Mouse (Mus musculus) embryonic facial prominence, embryonic 15.5 days (tissue): Measurements from ENCODE around the gene Sart1. TPM values are rescaled to one million over a fixed set of nuclear protein-coding genes. Genes with fewer than 3 reads are reported as not detected.
A peak's percentile ranks its signal among the peaks of the same experiment; 100 is the strongest.

Source experiments
- ATAC-seq: fragments of 200-750 bp; cut with Nextera tagmentation; 2 replicates; pipeline ENCODE4 v1.8.0; 2017; ENCODE audit warnings: low read depth, moderate TSS enrichment; ENCODE audit not compliant: insufficient number of reproducible peaks, low FRiP score, low TSS enrichment
- H3K27ac ChIP-seq: fragments of 300-500 bp; sonication (generic); replicated peaks from 2 replicates; pipeline ENCODE4 v1.5.1; 2015; ENCODE audit warnings: mild to moderate bottlenecking, inconsistent platforms
- H3K27me3 ChIP-seq: fragments of 300-500 bp; sonication (generic); 2 replicates; pipeline ENCODE4 v1.6.1; 2015; ENCODE audit warnings: inconsistent platforms
- H3K36me3 ChIP-seq: fragments of 300-500 bp; sonication (generic); 2 replicates; pipeline ENCODE4 v1.6.1; 2015; ENCODE audit warnings: mild to moderate bottlenecking, inconsistent platforms
- H3K4me1 ChIP-seq: fragments of 300-500 bp; sonication (generic); 2 replicates; pipeline ENCODE4 v1.6.1; 2015; ENCODE audit warnings: inconsistent platforms
- H3K4me2 ChIP-seq: fragments of 300-500 bp; sonication (generic); replicated peaks from 2 replicates; pipeline ENCODE4 v1.6.1; 2015; ENCODE audit warnings: mild to moderate bottlenecking, inconsistent platforms
- H3K4me3 ChIP-seq: fragments of 300-500 bp; sonication (generic); replicated peaks from 2 replicates; pipeline ENCODE4 v1.5.1; 2015; ENCODE audit warnings: mild to moderate bottlenecking, inconsistent platforms
- H3K9ac ChIP-seq: fragments of 300-500 bp; sonication (generic); 2 replicates; pipeline ENCODE4 v1.6.1; 2015; ENCODE audit warnings: inconsistent platforms
- H3K9me3 ChIP-seq: fragments of 300-500 bp; sonication (generic); replicated peaks from 2 replicates; pipeline ENCODE4 v1.6.1; 2016; ENCODE audit warnings: inconsistent platforms
- WGBS: fragments of 180-500 bp; shearing (Covaris S2); methylation state at CpG from one replicate; pipeline ENCODE4 v1.1.7; 2015; 5-methylcytosine and 5-hydroxymethylcytosine counted together
- polyA plus RNA-seq: library from polyadenylated mRNA; unstranded; fragments of >200 nt; fragmentation: Nextera tagmentation; extraction: Ambion mirVana; gene quantifications from 2 replicates; pipeline ENCODE4 v1.2.1, GENCODE M21; 2015

The Sart1 gene
- polyA plus RNA-seq, 1 experiment from 2014 or later, result 81.5 TPM

GRCm38 (mm10) chr19:5394168-5394567 lies 5.7 kb upstream of the Sart1 start:
- ATAC-seq, result no peak
- H3K4me3 ChIP-seq, result no peak overlapping the region
- H3K9ac ChIP-seq, result no peak overlapping the region
- 43% methylated on average over 10 of the region's 10 CpGs for WGBS
- no peaks in the 10 kb centered on the region for H3K36me3 ChIP-seq
- no peaks in the 10 kb centered on the region for H3K9me3 ChIP-seq
- no peak overlapping the region for H3K4me2 ChIP-seq
- no peak overlapping the region for H3K27ac ChIP-seq
- H3K4me1 ChIP-seq, result peaks cover 25% of the 10 kb centered on the region
- H3K27me3 ChIP-seq, result no peaks in the 10 kb centered on the region

DNA sequence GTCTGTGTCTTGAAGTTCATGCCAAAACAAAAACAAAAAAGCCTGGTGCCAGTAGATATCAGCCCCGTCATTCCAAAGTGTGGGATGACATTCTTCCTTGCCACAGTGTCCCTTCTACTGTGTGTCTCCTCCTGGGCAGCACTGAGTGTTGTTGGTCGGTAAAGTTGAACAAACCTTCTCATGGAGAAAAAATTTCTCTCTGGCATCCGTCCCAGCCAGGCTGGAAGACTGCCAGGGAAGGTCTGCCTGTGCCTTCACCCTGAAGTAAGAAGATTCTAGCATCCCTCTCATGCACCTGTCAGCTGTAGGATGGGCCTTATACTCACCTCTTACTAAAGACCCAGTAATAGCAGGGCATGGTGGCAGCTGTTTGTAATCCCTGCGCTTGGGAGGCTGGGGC lies 4.4 kb upstream of the Sart1 start:
- H3K4me3 ChIP-seq, result no peak overlapping the region
- H3K9me3 ChIP-seq, result no peaks in the 10 kb centered on the region
- H3K9ac ChIP-seq, result no peak overlapping the region
- 43% methylated on average over 4 of the region's 4 CpGs for WGBS
- no peak overlapping the region for H3K27ac ChIP-seq
- H3K36me3 ChIP-seq, result no peaks in the 10 kb centered on the region
- no peak overlapping the region for H3K4me2 ChIP-seq
- peaks cover 28% of the 10 kb centered on the region for H3K4me1 ChIP-seq
- ATAC-seq, result no peak
- H3K27me3 ChIP-seq, result no peaks in the 10 kb centered on the region

- Histone ChIP-seq H3K4me3 (peak overlapping the region; percentile 100), H3K9me3 (no peaks in the 10 kb centered on the region), H3K27me3 (no peaks in the 10 kb centered on the region), H3K4me1 (peaks cover 43% of the 10 kb centered on the region), H3K27ac (no peak overlapping the region), H3K9ac (no peak overlapping the region), H3K36me3 (peaks cover 5% of the 10 kb centered on the region), H3K4me2 (peak overlapping the region; percentile 86)
- 74% methylated on average over 8 of the region's 8 CpGs for WGBS
- no peak for ATAC-seq
Measured at GRCm38 (mm10) chr19:5390416-5390815, 1.9 kb upstream of the Sart1 start.

DNA sequence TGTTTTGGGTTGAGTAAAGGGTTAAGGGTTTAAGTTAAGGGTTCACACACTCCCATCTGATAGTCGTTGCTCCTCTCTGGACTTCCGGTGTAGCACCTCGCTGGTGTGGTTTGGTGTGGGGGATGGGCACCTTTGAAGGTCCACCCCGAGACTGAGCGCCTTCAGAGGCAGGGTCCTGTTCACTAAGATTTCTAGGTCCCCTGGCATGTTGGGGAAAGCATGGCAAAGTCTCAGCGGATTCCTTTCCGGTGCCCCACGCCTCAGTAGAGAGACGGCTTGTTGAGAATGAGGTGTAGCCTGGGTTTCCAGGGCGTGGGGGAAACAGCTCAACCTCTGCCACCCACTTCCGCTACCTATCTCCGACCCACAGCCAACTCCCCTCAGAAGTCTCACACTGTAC lies 1.1 kb upstream of the Sart1 start:
- H3K4me2 ChIP-seq, result peak overlapping the region; percentile 86
- H3K9me3 ChIP-seq, result no peaks in the 10 kb centered on the region
- H3K27me3 ChIP-seq, result no peaks in the 10 kb centered on the region
- WGBS, result 36% methylated on average over 12 of the region's 12 CpGs
- no peak for ATAC-seq
- peak overlapping the region; percentile 90 for H3K27ac ChIP-seq
- peaks cover 43% of the 10 kb centered on the region for H3K4me1 ChIP-seq
- peaks cover 11% of the 10 kb centered on the region for H3K36me3 ChIP-seq
- peak overlapping the region; percentile 68; the same call in 1 of the 2 replicates for H3K9ac ChIP-seq
- peak overlapping the region; percentile 100 for H3K4me3 ChIP-seq

DNA sequence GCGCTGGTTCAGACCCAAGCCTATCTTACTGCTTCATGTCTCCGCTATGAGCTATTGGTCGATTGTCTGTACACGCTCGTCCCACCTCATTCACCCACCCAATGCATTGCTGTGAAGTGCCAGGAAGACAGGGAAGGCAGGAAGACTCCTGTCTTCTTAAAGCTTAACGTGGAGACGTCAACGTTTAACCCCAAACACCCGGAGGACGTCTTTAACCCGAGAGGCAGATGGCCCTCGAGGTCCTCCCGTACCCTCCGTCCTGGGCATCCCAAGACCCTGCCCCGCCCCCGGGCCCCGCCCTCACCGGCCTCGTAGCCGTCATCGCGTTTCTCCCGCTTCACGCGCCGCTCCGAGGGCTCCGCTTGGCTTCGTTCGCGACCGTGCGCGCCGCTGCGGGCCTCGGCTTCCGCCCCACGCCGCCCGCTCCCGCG lies 477 bp downstream of the Sart1 start:
- H3K4me1 ChIP-seq, result peaks cover 43% of the 10 kb centered on the region
- H3K9me3 ChIP-seq, result no peaks in the 10 kb centered on the region
- H3K27me3 ChIP-seq, result no peaks in the 10 kb centered on the region
- WGBS, result 0% methylated on average over 40 of the region's 43 CpGs
- peak overlapping the region; percentile 86 for H3K4me2 ChIP-seq
- peaks cover 27% of the 10 kb centered on the region for H3K36me3 ChIP-seq
- peak overlapping the region; percentile 90 for H3K27ac ChIP-seq
- H3K9ac ChIP-seq, result peak overlapping the region; percentile 96
- H3K4me3 ChIP-seq, result peak overlapping the region; percentile 100
- ATAC-seq, result no peak; the same call in 1 of the 2 replicates

GRCm38 (mm10) chr19:5384715-5385114 lies 3.8 kb downstream of the Sart1 start:
- no peak for ATAC-seq
- Histone ChIP-seq H3K9me3 (no peaks in the 10 kb centered on the region), H3K27me3 (no peaks in the 10 kb centered on the region), H3K4me1 (peaks cover 23% of the 10 kb centered on the region), H3K27ac (no peak overlapping the region), H3K4me2 (no peak overlapping the region), H3K9ac (no peak overlapping the region), H3K4me3 (no peak overlapping the region), H3K36me3 (peaks cover 60% of the 10 kb centered on the region)
- 85% methylated on average over 8 of the region's 8 CpGs for WGBS

- Histone ChIP-seq H3K4me3 (no peak overlapping the region), H3K4me2 (no peak overlapping the region), H3K4me1 (peaks cover 16% of the 10 kb centered on the region), H3K9me3 (no peaks in the 10 kb centered on the region), H3K27me3 (no peaks in the 10 kb centered on the region), H3K9ac (no peak overlapping the region), H3K36me3 (peaks cover 74% of the 10 kb centered on the region), H3K27ac (no peak overlapping the region)
- ATAC-seq, result no peak
- WGBS, result 94% methylated on average over 12 of the region's 12 CpGs
Measured at GRCm38 (mm10) chr19:5383326-5383725, 5.2 kb downstream of the Sart1 start.

GRCm38 (mm10) chr19:5377446-5377845 lies 11.1 kb downstream of the Sart1 start:
- H3K4me3 ChIP-seq, result no peak overlapping the region
- no peak overlapping the region for H3K9ac ChIP-seq
- no peaks in the 10 kb centered on the region for H3K4me1 ChIP-seq
- no peaks in the 10 kb centered on the region for H3K9me3 ChIP-seq
- WGBS, result 86% methylated on average over 1 of the region's 1 CpGs
- ATAC-seq, result no peak
- no peak overlapping the region for H3K27ac ChIP-seq
- H3K27me3 ChIP-seq, result no peaks in the 10 kb centered on the region
- no peak overlapping the region for H3K4me2 ChIP-seq
- H3K36me3 ChIP-seq, result peaks cover 66% of the 10 kb centered on the region

GRCm38 (mm10) chr19:5374748-5375147 lies 13.8 kb downstream of the Sart1 start:
- peaks cover 63% of the 10 kb centered on the region for H3K36me3 ChIP-seq
- no peaks in the 10 kb centered on the region for H3K4me1 ChIP-seq
- no peaks in the 10 kb centered on the region for H3K9me3 ChIP-seq
- ATAC-seq, result no peak
- no peak overlapping the region for H3K4me2 ChIP-seq
- no peak overlapping the region for H3K9ac ChIP-seq
- 79% methylated on average over 4 of the region's 4 CpGs for WGBS
- no peak overlapping the region for H3K4me3 ChIP-seq
- H3K27ac ChIP-seq, result no peak overlapping the region
- no peaks in the 10 kb centered on the region for H3K27me3 ChIP-seq

- Histone ChIP-seq H3K36me3 (peaks cover 63% of the 10 kb centered on the region), H3K4me3 (no peak overlapping the region), H3K4me2 (no peak overlapping the region), H3K9ac (no peak overlapping the region), H3K27me3 (no peaks in the 10 kb centered on the region), H3K4me1 (no peaks in the 10 kb centered on the region), H3K27ac (no peak overlapping the region), H3K9me3 (no peaks in the 10 kb centered on the region)
- ATAC-seq, result no peak
- 85% methylated on average over 4 of the region's 4 CpGs for WGBS
Measured at GRCm38 (mm10) chr19:5374177-5374576, 14.3 kb downstream of the Sart1 start.

DNA sequence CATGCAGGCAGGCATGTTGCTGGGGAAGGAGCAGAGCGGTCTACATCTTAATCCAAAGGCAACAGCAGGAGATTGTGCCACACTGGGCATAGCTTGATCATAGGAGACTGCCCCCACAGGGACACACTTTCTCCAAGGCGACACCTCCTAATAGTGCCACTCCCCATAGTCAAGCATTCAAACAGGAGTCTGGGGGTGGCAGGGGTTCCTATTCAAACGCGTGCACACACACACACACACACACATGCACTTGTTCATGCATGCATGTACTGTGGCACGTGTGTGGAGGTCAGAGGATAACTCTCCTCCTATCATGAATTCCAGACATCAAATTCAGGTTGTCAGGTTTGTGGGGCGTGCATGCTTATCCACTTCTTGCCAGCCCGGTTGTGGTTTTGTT lies 15.8 kb downstream of the Sart1 start:
- Histone ChIP-seq H3K9me3 (no peaks in the 10 kb centered on the region), H3K9ac (no peak overlapping the region), H3K4me1 (peaks cover 8% of the 10 kb centered on the region), H3K27me3 (no peaks in the 10 kb centered on the region), H3K27ac (no peak overlapping the region), H3K4me2 (no peak overlapping the region), H3K4me3 (no peak overlapping the region), H3K36me3 (peaks cover 58% of the 10 kb centered on the region)
- no peak for ATAC-seq
- WGBS, result 91% methylated on average over 7 of the region's 7 CpGs

DNA sequence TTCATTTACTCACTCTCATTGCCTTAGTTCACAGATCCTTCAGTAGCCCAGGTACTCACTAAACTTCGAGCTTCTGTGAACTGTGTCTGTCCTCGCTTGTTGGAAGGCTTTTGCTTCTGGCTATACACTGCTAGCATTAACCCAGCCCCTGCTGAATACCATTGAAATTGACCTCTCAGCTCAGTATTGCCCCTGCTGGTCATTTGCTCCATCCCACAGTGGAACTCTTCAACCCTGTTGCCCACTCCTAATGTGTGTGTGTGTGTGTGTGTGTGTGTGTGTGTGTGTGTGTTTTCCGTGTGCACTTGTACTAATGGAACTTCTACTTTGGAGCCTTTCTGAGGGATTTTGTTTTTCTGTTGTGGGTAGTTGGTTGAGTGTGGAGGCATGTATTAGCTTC lies 17.6 kb downstream of the Sart1 start:
- ATAC-seq, result no peak
- Histone ChIP-seq H3K4me1 (peaks cover 13% of the 10 kb centered on the region), H3K27me3 (no peaks in the 10 kb centered on the region), H3K27ac (no peak overlapping the region), H3K9me3 (no peaks in the 10 kb centered on the region), H3K4me2 (no peak overlapping the region), H3K36me3 (peaks cover 56% of the 10 kb centered on the region), H3K4me3 (no peak overlapping the region), H3K9ac (no peak overlapping the region)
- WGBS, result 83% methylated on average over 3 of the region's 3 CpGs
